Mouse (Mus musculus) Patski (cell line): Measurements from ENCODE around the gene Rspo1. TPM values are rescaled to one million over a fixed set of nuclear protein-coding genes. Genes with fewer than 3 reads are reported as not detected.
A peak's percentile ranks its signal among the peaks of the same experiment; 100 is the strongest.
"Not testable (repeated sequence)": the region's sequence is repeated elsewhere in the genome, so short reads cannot be mapped to it uniquely, and the experiment has no call there.

Experiments used
- ATAC-seq: fragments of 100-300 bp; one replicate; pipeline ENCODE4 v1.8.0; 2021
- CTCF ChIA-PET: fragments of 350-600 bp; sonication (Branson Sonifier 250); formaldehyde crosslinking; loops from one replicate; lab custom pipeline; 2022; ENCODE audit warnings: inconsistent platforms; lab: Charles Lee
- POLR2A ChIA-PET: fragments of 350-600 bp; sonication (Branson Sonifier 250); formaldehyde crosslinking; loops from one replicate; lab custom pipeline; 2022; ENCODE audit warnings: antibody characterized with exemption, inconsistent platforms; lab: Charles Lee
- DNase-seq: peaks from one replicate; pipeline ENCODE4 v3.0.0-alpha.2; 2011; ENCODE audit warnings: low read depth, low spot score
- H3K27me3 ChIP-seq: fragments of 371-371 bp; one replicate; pipeline ENCODE4 v1.5.1; 2021
- CTCF ChIP-seq: fragments of 100-300 bp; IDR thresholded peaks from one replicate; pipeline ENCODE4 v1.5.1; 2021
- in situ Hi-C: fragments of 300-500 bp; cut with MboI; formaldehyde crosslinking; loops from 3 replicates; pipeline ENCODE4 v1.11.1; 2018; ENCODE audit warnings: low pct_unique_long_range_greater_than_20kb, mixed read lengths
- polyA plus RNA-seq: library from polyadenylated mRNA; unstranded; gene quantifications from one replicate; pipeline ENCODE4 v1.2.3, GENCODE M21; 2021

Gene Rspo1
- polyA plus RNA-seq: not detected

- no peak for TF ChIP-seq CTCF
- in situ Hi-C loops: no loop called here
- ATAC-seq (no peak), DNase-seq (no peak)
- H3K27me3 ChIP-seq: peaks cover 55% of the 10 kb centered on the region
- ChIA-PET POLR2A (no interaction called here), CTCF (no interaction called here)
Observed at GRCm38 (mm10) chr4:124985671-124986602, at the start of gene Rspo1. TSS of gene Rspo1 (plus strand) at chr4:124986430.

GRCm38 (mm10) chr4:124936613-124937471, 49.4 kb upstream of the Rspo1 start, which contains the start of gene 9930104L06Rik:
TSS of gene 9930104L06Rik (plus strand) at chr4:124937048.
- in situ Hi-C loops: no loop called here
- DNase-seq: peak; percentile 82
- no peak for TF ChIP-seq CTCF
- CTCF ChIA-PET: interaction anchor here (0.9 kb wide), 1 partner anchor 123 kb away, joined by 3 read pairs; no protein-coding TSS in a partner anchor
- no peaks in the 10 kb centered on the region for H3K27me3 ChIP-seq
- peak; percentile 97 for ATAC-seq
- POLR2A ChIA-PET: interaction anchor here (0.6 kb wide), 1 partner anchor 274 kb away, joined by 5 read pairs; no protein-coding TSS in a partner anchor

GRCm38 (mm10) chr4:124939211-124939610, 47.0 kb upstream of the Rspo1 start, which contains the start of gene Cdca8:
TSS of gene Cdca8 (minus strand) at chr4:124939311.
- H3K27me3 ChIP-seq, CTCF ChIA-PET, in situ Hi-C loops, POLR2A ChIA-PET, ATAC-seq, DNase-seq: not testable (repeated sequence)

GRCm38 (mm10) chr4:124943022-124943421, 43.2 kb upstream of the Rspo1 start:
- H3K27me3 ChIP-seq: no peaks in the 10 kb centered on the region
- DNase-seq: no peak
- CTCF ChIA-PET: interaction anchor here (0.6 to 3.5 kb wide), 11 partner anchors 10 to 156 kb away, joined by 3 to 20 read pairs (median 4); no protein-coding TSS in a partner anchor
- in situ Hi-C loops: loop anchor here (5.0 kb wide), 1 partner anchor 114 kb away; no protein-coding TSS in a partner anchor
- TF ChIP-seq CTCF: peak; percentile 73
- POLR2A ChIA-PET: interaction anchor here (0.9 kb wide), 1 partner anchor 114 kb away, joined by 3 read pairs; no protein-coding TSS in a partner anchor
- no peak for ATAC-seq

- no peak for DNase-seq
- no peak for TF ChIP-seq CTCF
- CTCF ChIA-PET: interaction anchor here (1.2 to 3.5 kb wide), 6 partner anchors 9 to 156 kb away, joined by 3 to 20 read pairs (median 5); no protein-coding TSS in a partner anchor
- H3K27me3 ChIP-seq: no peaks in the 10 kb centered on the region
- in situ Hi-C loops: loop anchor here (5.0 kb wide), 1 partner anchor 114 kb away; no protein-coding TSS in a partner anchor
- no peak for ATAC-seq
- POLR2A ChIA-PET: no interaction called here
Observed at GRCm38 (mm10) chr4:124943781-124944180, 42.4 kb upstream of the Rspo1 start.

- no peaks in the 10 kb centered on the region for H3K27me3 ChIP-seq
- CTCF ChIA-PET: interaction anchor here (0.6 to 3.5 kb wide), 2 partner anchors 112 to 228 kb away, joined by 3 to 20 read pairs; no protein-coding TSS in a partner anchor
- POLR2A ChIA-PET: no interaction called here
- in situ Hi-C loops: loop anchor here (5.0 kb wide), 1 partner anchor 112 kb away; no protein-coding TSS in a partner anchor
- peak; percentile 59 for TF ChIP-seq CTCF
- no peak for DNase-seq
- no peak for ATAC-seq
Observed at GRCm38 (mm10) chr4:124944961-124945360, 41.3 kb upstream of the Rspo1 start.

GRCm38 (mm10) chr4:124949488-124949887, 36.7 kb upstream of the Rspo1 start:
- CTCF ChIA-PET: no interaction called here
- POLR2A ChIA-PET: no interaction called here
- DNase-seq: no peak
- TF ChIP-seq CTCF: no peak
- H3K27me3 ChIP-seq: no peaks in the 10 kb centered on the region
- in situ Hi-C loops: no loop called here
- ATAC-seq: no peak

- ChIA-PET POLR2A (no interaction called here), CTCF (no interaction called here)
- in situ Hi-C loops: no loop called here
- no peak for TF ChIP-seq CTCF
- no peaks in the 10 kb centered on the region for H3K27me3 ChIP-seq
- DNase-seq (no peak), ATAC-seq (no peak)
Observed at GRCm38 (mm10) chr4:124950181-124951035, 35.8 kb upstream of the Rspo1 start.

GRCm38 (mm10) chr4:124951036-124951433, 35.2 kb upstream of the Rspo1 start:
- CTCF ChIA-PET: interaction anchor here (3.8 kb wide), 1 partner anchor 8 kb away, joined by 13 read pairs; no protein-coding TSS in a partner anchor
- POLR2A ChIA-PET: no interaction called here
- H3K27me3 ChIP-seq: peaks cover 1% of the 10 kb centered on the region
- ATAC-seq: no peak
- TF ChIP-seq CTCF: no peak
- in situ Hi-C loops: no loop called here
- DNase-seq: no peak
